Mouse (Mus musculus) left cerebral cortex, adult 11 months (tissue): Measurements from ENCODE around the gene Aldh4a1.

Source experiments
- DNase-seq: peaks from one replicate; pipeline ENCODE4 v3.0.0; 2022; ENCODE audit warnings: low spot score

Aldh4a1 gene

DNA sequence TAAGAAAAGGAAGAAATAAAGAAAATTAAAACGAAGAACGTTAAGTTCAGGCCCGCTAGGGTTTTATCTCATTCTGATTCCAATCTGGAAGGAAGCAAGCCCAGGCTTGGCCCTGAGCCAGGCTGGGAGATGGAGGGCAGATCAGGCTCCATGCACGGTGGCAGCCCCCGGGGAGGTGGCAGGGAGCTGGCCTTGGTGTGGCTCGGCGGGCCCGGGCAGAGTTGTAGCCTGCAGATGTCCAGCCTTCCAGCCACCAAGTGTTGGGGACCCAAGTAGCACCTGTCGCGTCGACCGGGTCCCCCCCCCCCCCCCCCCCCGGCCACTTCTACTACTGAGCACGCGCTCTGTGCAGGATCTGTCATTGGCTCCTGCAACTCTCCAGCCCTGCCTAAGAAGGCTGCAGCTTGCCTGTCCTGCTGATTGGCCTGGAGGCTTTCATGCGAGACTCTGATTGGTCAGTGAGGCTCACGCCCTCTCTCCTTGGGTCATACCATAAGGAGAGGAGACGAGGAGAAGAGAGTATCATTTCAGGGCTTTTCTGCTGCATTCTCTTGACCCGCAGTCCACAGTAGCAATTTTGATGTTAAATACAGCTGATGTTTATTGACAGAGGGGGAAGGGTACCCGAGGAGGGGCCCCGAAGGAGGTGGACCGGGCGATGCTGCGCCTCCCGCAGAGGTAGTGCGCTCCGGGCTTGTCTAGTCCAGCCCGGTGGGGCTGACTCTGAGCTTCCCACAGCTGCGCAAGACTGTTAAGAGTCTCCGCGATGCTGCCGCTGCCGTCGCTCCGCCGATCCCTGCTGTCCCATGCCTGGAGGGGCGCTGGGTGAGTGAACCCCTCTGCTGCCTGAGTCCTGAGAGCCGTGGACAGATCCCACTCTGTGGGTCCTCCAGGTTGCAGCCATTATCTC is at the start of gene Aldh4a1:
Gene Aldh4a1, plus strand, starts transcription at position 494 of the 910 bp plus-strand sequence.
- peak; percentile 93 for DNase-seq

DNA sequence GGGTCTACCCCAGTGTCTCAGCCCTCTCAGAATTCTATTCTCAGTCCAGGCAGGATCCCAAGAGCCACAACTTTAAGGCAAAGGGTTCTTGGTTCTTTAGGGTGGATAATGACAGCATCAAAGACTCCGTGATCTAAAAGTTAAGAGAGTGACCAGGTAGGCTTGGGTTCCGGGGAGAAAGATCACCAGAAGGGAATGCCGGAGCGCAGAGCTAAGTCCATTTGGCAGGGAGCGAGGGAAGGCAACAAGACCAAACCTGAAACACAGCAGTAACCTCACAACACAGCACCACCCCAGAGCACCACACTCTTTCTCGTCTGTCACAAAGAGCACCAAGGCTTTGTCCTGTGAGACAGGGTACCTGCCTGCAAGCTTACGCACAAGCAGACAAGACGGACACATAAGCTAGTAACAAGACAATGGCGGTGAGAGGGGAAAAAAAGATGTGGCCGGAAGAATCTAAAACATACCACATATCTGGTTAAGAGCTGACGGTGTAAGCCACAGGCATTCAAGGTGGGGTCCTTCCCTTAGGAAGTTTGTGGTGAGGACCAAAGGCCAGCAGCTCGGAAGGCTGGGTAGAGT is 49.6 kb upstream of the Aldh4a1 start:
- no peak for DNase-seq

GRCm38 (mm10) chr4:139574156-139574798 is 48.4 kb upstream of the Aldh4a1 start:
- peak; percentile 98 for DNase-seq

GRCm38 (mm10) chr4:139574799-139575672 is 47.6 kb upstream of the Aldh4a1 start:
- no peak for DNase-seq

DNA sequence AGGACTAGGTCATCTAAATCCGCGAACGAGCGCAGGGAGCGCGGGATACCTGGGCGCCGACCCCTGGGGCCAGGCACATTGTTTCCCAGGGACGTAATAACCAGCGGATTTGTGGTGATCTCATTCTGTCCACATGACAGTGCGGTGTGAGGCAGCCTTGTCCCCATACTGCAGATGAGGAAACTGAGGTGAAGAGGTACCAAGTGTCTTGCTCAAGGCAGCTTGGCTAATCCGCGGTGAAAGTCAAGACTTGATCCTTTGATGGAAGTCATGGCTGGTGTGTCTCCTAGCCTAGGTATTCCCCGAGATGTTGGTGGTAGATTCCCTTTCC is 47.0 kb upstream of the Aldh4a1 start:
- DNase-seq: no peak

DNA sequence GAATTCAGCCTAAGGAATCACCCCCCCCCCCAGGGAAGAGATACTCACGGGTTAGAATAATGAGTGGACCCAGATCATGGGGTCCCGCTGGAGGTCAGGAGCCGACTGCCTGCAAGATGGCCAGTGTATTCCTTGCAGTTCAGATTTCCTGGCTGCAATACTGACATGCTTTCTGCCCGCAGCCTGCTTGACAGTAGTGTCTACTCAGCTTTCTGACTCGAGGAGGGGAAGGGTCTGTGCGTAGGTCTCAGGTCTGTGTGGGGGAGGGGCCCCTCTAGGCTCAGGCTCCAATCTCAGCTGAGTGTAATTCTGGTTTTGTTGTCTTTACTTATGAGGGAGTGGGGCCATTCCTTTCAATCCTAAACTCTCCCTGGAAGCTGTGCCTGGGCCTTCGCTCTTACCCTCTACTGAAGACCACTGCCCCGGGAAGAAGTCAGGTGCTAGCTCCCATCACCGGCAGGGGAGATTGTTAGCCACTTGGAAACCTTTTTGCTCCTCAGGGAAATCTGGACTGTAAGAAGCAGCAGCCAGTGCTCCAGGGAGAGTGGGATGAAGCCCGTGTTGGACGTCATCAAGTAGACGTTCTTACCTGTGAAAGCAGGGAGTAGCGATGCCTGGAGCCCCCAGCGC is 46.3 kb upstream of the Aldh4a1 start:
- DNase-seq: no peak

DNA sequence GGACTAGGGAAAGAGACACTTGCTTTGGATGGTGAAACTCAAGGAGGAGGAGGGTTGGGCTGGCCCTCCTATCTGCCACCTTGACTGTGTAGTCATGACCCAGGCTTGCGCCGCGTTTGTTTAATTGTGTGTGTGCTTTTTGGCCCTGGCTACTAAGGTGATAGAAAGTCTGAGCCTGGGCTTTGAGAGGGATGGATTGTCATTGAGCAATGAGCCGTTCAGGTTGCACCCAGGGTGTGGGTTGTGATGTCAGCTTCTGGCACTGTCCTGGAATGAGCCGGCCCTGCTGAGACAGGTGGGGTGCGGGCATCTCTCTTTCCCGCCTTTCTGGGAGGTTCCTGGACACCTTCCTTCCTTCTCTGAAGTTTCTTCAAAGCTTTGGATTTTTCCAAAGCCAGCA is 45.7 kb upstream of the Aldh4a1 start:
- no peak for DNase-seq

DNA sequence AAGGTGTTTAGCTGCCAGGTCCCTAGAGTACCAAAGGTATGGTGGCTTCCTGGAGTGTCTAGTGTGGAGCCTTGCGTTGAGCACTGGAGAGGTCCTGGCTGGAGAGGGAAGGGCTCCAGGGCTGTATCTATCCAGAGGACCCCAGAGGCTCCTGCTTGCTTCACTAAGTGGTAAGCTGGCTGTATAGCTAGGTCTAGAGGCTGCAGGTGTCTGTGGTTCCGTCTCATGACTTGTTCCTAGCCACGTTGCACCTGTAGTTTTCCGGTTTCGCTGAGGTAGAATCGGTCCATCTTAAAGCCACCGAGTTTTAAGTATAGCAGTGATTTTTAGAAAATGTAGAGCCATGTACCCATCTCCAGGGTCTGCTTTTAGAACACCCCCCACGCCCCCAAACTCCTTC is 44.3 kb upstream of the Aldh4a1 start:
- no peak for DNase-seq

DNA sequence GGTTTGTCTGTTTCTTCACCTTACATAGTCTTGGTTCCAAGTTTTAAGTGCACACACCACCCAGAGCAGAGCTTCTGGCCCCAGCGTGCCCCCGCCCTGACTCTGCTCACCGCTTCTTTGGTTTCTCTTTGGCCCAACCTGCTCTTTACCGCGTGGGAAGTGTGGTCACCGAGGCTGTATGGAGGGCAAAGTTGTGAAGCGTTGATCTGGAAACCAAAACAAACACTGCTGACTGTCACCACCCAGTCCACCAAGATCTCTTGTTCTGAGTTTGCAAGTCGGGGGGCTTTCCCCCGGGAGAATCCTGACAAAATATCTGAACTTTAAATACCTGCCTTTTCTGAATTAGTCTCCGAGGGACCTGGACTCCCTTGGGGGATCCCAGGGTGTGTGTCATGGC is 43.7 kb upstream of the Aldh4a1 start:
- DNase-seq: no peak

GRCm38 (mm10) chr4:139579466-139579865 is 43.2 kb upstream of the Aldh4a1 start:
- no peak for DNase-seq

DNA sequence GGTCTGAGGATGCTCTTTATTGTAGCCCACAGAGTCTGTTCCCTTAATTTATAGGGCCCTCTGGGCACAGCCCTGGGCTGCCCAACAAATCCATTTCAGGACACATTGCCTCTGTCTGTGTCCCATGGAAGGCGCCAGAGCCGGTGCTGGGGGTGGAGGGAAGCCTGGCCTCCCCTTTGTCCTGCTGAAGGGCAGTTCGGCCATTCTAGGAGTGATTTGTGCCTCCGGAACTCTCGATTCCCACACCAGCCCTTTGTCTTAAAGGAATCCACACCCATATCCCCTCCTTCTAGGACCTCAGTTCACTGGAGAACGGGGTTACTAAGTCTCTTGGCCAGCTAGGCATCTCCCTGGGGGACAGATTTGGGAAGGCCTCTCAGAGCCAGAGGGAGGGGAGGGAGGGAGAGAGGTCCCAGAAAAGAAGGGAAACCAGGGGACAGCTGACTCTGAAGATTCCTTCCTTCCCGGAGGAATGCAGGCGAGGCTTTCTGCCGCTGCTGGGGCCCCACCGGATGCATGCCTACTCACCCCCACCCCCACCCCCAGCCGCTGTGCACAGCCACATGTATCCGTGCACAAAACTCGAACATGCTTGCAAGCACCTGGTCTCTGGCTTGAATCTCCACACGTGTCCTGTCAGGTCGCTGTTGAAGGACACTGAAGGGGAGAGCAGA is 41.9 kb upstream of the Aldh4a1 start:
- DNase-seq: no peak

DNA sequence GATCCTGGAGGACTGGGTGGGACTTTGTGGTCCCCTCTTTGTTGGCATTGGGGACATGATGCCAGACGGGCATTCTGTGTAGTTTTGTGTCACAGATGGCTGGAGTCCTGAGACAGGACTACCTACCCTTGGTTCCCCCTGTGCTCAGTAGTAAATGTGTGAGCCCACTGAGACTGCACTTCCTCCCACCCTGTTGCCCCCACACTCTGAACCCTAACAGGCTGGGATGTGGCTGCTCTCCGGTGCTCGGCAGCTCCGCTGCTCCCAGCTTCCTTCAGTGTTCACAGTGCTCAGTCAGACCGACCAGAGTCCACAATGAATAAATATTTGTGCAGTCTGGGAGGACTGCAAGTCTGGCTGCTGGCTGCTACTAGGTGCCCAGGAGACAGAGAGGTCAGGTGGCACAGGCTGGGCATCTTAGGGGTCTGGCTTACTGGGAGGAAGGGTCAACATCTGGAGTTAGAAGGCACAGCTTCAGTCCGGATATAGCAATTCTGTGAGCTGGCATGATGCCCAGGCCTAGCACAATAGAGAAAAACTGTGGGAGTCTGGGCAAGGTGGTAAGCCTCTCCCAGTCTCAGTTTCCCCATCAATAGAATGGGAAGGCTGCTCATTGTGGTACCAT is 41.1 kb upstream of the Aldh4a1 start:
- no peak for DNase-seq

GRCm38 (mm10) chr4:139582346-139582745 is 40.3 kb upstream of the Aldh4a1 start:
- no peak for DNase-seq

GRCm38 (mm10) chr4:139582903-139583302 is 39.8 kb upstream of the Aldh4a1 start:
- DNase-seq: no peak

- DNase-seq: no peak
These were observed 38.9 kb upstream of the Aldh4a1 start for GRCm38 (mm10) chr4:139583629-139584245.

GRCm38 (mm10) chr4:139584704-139585103 is 38.0 kb upstream of the Aldh4a1 start:
- no peak for DNase-seq

- DNase-seq: no peak
These were observed 37.0 kb upstream of the Aldh4a1 start for GRCm38 (mm10) chr4:139585713-139586112.

DNA sequence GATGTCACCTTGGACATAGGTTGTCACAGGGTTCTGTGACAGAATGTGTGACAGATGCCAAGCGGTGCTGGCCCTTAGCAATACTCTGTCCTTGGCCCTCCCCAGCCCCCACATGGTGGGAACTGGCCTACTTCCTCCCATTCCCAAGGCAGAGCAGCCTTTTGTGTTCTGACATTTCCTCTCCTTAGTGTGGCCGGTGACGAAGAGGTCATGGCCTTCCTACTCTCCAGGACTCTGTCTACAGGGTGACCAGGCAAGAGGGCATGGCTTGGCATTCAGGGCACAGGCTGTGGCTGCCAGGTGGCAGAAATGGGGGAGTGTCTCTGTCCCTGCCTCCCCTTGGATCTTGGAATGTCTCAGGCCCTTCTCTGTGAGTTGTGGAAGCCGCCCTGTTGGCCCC is 35.3 kb upstream of the Aldh4a1 start:
- DNase-seq: no peak

GRCm38 (mm10) chr4:139587773-139588172 is 34.9 kb upstream of the Aldh4a1 start:
- no peak for DNase-seq

DNA sequence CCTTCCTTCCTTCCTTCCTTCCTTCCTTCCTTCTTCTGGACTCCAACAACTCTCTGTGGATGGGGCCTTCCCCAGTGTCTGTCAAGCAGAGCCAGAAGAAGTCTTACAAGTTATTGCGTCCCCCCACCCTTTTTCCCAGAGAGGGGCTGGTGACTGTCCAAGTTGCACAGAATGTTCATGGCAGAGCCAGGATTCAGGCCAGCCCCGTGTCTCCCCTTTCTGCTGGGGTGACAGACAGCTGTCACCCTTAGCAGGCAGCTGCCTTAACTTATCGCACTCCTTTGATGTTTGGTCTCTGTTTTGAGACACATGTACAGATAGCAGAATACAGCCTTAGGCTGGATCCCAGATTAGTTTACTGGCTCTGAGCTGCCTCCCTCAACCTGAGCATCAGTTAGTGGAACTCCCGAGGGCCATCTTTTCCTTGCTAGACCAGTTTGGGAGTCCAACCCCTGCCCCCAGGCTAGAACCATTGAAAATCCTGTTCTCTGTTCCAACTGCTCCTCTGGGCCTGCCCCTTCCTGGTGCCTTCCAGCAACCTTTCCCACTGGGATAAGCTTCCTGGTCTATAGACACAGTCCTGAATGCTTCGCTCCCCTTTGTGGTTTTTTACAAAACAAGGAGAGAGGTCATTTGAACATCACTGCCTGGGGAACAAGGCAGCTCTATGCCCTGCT is 33.2 kb upstream of the Aldh4a1 start:
- no peak for DNase-seq
